Mouse (Mus musculus) heart, adult 2 months (tissue): Measurements from ENCODE around the gene Dlec1.

Experiments
- CTCF ChIP-seq: fragments of 200-600 bp; IDR thresholded peaks from 2 replicates; pipeline ENCODE4 v1.8.1; 2022; ENCODE audit warnings: antibody characterized with exemption, mild to moderate bottlenecking, moderate library complexity
- EP300 ChIP-seq: fragments of 200-500 bp; IDR thresholded peaks from 2 replicates; pipeline ENCODE4 v1.6.1; 2011; ENCODE audit warnings: low read depth, low read length, control low read depth; ENCODE audit not compliant: insufficient read depth
- POLR2A ChIP-seq: fragments of 200-500 bp; IDR thresholded peaks from 2 replicates; pipeline ENCODE4 v1.6.1; 2011; ENCODE audit warnings: mild to moderate bottlenecking, low read depth, low read length, control low read depth; ENCODE audit not compliant: insufficient read depth

- TF ChIP-seq EP300 (no peak), CTCF (no peak), POLR2A (no peak)
Observed at GRCm38 (mm10) chr9:119144696-119145095, 42.4 kb downstream of the Dlec1 start.
